Mouse (Mus musculus): ENCODE measurements around the gene Slc22a5. TPM values are rescaled to one million over a fixed set of nuclear protein-coding genes. Genes with fewer than 3 reads are reported as not detected.

Slc22a5 gene
- polyA plus RNA-seq, 1 experiment from 2014 or later, result 2.4 TPM

DNA sequence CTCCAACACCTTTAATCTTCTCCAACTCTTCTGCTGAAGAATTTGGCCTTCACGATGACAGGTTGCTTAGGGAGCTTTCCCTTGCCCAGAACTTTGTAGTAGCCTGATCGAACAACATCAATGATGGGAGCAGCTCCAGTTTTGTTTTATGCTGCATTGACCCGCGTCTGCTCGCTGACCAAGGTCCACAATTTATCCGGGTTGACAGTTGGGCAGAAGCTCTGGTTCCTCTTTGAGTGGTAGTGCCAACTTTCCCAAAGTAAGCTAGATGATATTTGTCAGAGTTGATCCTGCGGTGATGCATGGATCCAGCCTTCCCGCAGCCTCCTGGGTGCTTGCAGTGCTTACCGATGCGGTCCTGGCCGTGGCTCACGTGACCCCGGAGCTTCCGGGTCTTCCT is 11.3 kb upstream of the Slc22a5 start:
- H3K4me1 ChIP-seq, result no peaks in the 10 kb centered on the region
- H3K4me3 ChIP-seq, result no peak overlapping the region
- H3K9me3 ChIP-seq (replicated peaks), result no peaks in the 10 kb centered on the region
- no peaks in the 10 kb centered on the region for H3K36me3 ChIP-seq
- H3K27ac ChIP-seq, result no peak overlapping the region
- ATAC-seq, result no peak
- H3K4me2 ChIP-seq, result no peak overlapping the region
- H3K27me3 ChIP-seq (replicated peaks), result no peaks in the 10 kb centered on the region
- WGBS (ENCODE audit: insufficient replicate concordance), result 78% methylated on average over 14 of the region's 14 CpGs
- no peak overlapping the region for H3K9ac ChIP-seq

DNA sequence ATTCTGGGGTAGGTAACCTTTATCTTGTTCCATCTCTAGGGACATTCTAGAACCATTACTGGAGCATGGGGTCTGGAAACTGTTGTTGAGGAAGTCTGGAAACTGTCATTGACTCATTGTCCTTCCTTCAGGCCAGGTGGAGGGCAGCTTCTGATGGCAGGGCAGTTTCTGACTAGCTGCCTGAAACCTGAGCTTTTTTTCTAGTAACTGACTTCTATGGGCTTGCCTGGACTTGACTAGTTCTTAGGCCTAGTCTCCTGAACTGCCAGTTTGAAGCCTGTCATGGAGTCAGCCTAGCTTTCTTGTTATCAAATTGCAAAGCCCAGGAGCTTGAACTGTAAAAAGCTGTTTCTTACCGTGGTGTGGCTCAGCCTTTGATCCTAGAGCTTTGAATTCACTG is 9.5 kb upstream of the Slc22a5 start:
- Histone ChIP-seq H3K9me3 (replicated peaks) (no peaks in the 10 kb centered on the region), H3K4me1 (no peaks in the 10 kb centered on the region), H3K27ac (no peak overlapping the region), H3K27me3 (replicated peaks) (no peaks in the 10 kb centered on the region), H3K36me3 (no peaks in the 10 kb centered on the region), H3K4me3 (no peak overlapping the region), H3K9ac (no peak overlapping the region), H3K4me2 (no peak overlapping the region)
- no peak for ATAC-seq
- 69% methylated on average over 1 of the region's 1 CpGs for WGBS (ENCODE audit: insufficient replicate concordance)

DNA sequence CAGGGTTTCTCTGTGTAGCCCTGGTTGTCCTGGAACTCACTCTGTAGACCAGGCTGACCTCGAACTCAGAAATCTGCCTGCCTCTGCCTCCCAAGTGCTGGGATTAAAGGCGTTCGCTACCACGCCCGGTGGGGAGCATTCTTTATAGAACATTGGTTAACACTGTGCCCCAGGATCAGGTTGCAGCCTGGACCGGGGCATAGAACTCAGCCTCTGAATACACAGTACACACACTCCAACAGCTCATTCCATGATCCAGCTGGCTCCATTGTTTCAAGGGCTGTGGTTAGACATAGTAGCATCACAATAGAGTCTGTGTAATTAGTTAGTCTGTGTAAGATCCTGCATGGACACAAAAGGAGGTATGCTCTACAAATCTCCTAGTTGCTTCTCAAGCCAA is 8.5 kb upstream of the Slc22a5 start:
- no peak overlapping the region for H3K9ac ChIP-seq

DNA sequence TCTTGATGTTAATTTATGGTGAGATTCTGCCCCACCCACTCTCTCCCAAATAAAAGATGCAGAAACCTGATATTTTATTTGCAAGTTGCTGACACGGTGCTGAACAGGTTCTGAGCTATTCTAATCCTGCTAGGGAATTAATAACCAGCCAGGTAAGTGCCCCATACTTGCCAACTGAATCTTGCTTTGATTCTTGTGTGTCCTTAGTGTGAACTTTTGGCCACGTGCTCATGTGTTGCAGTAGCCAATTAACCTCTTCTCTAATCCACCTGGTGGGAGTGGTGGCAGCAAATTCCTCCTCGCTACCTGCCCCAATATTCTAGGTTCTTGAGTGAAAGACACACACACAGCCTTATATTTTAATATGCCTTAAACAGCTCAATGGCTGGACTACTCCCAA is 7.5 kb upstream of the Slc22a5 start:
- no peak overlapping the region for H3K9ac ChIP-seq
- no peaks in the 10 kb centered on the region for H3K36me3 ChIP-seq
- no peak overlapping the region for H3K27ac ChIP-seq
- WGBS (ENCODE audit: insufficient replicate concordance), result 64% methylated on average over 3 of the region's 3 CpGs
- no peaks in the 10 kb centered on the region for H3K27me3 ChIP-seq (replicated peaks)
- no peak overlapping the region for H3K4me3 ChIP-seq
- no peak for ATAC-seq
- H3K4me2 ChIP-seq, result no peak overlapping the region
- H3K9me3 ChIP-seq (replicated peaks), result no peaks in the 10 kb centered on the region
- no peaks in the 10 kb centered on the region for H3K4me1 ChIP-seq

More for the DNA sequence above, 8.5 kb upstream of the Slc22a5 start:
- no peaks in the 10 kb centered on the region for H3K4me1 ChIP-seq
- no peaks in the 10 kb centered on the region for H3K27me3 ChIP-seq (replicated peaks)
- no peaks in the 10 kb centered on the region for H3K9me3 ChIP-seq (replicated peaks)
- no peak overlapping the region for H3K27ac ChIP-seq
- H3K4me2 ChIP-seq, result no peak overlapping the region
- ATAC-seq, result no peak
- WGBS (ENCODE audit: insufficient replicate concordance), result 65% methylated on average over 6 of the region's 6 CpGs
- H3K36me3 ChIP-seq, result no peaks in the 10 kb centered on the region
- H3K4me3 ChIP-seq, result no peak overlapping the region

DNA sequence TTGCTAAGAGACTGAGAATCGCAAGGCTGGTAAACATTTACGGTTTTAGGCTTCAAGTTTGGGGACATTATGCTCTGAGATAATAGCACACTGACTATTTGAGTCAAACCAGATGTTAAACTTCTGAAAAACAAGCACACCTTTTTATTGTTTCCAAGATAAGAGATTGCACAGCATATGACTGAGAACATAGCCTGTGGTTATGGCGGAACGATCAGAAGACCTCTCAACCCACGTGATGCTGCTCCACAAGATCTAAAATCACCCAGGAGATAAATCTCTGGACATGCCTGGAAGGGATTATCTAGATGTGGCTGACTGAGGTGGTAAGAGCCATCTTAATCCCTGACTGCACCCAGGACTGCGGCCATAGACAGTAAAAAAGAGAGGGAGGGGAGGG is 5.5 kb upstream of the Slc22a5 start:
- no peaks in the 10 kb centered on the region for H3K36me3 ChIP-seq
- no peaks in the 10 kb centered on the region for H3K9me3 ChIP-seq (replicated peaks)
- no peaks in the 10 kb centered on the region for H3K27me3 ChIP-seq (replicated peaks)
- H3K27ac ChIP-seq, result no peak overlapping the region
- H3K4me2 ChIP-seq, result no peak overlapping the region
- no peak overlapping the region for H3K9ac ChIP-seq
- peaks cover 11% of the 10 kb centered on the region for H3K4me1 ChIP-seq
- 71% methylated on average over 6 of the region's 6 CpGs for WGBS (ENCODE audit: insufficient replicate concordance)
- no peak overlapping the region for H3K4me3 ChIP-seq
- no peak for ATAC-seq

DNA sequence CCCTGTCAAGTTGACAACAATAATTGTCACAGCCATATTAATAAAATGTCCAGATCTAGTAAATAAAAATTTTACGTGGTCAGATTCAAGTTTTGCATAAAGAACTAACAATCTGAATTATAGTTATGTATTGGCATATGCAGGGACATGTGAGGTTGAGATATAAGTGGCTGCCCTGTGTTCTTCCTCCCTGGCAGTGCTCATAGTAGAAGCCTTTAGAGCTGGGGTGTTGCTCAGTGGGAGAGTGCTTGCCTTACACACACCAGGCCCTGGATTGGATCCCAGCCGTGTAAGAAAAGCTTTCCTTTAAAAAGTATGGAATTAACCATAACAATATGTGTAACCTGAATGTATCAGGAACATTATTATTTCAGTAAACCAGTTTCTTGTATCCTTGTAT is 2.0 kb upstream of the Slc22a5 start:
- no peaks in the 10 kb centered on the region for H3K27me3 ChIP-seq (replicated peaks)
- no peak overlapping the region for H3K4me3 ChIP-seq
- H3K4me1 ChIP-seq, result peaks cover 38% of the 10 kb centered on the region
- no peaks in the 10 kb centered on the region for H3K9me3 ChIP-seq (replicated peaks)
- ATAC-seq, result no peak
- peak overlapping the region; percentile 54 for H3K4me2 ChIP-seq
- H3K36me3 ChIP-seq, result no peaks in the 10 kb centered on the region
- WGBS (ENCODE audit: insufficient replicate concordance), result 49% methylated on average over 2 of the region's 2 CpGs
- no peak overlapping the region for H3K9ac ChIP-seq
- H3K27ac ChIP-seq, result peak overlapping the region; percentile 72; the same call in 1 of the 2 replicates

DNA sequence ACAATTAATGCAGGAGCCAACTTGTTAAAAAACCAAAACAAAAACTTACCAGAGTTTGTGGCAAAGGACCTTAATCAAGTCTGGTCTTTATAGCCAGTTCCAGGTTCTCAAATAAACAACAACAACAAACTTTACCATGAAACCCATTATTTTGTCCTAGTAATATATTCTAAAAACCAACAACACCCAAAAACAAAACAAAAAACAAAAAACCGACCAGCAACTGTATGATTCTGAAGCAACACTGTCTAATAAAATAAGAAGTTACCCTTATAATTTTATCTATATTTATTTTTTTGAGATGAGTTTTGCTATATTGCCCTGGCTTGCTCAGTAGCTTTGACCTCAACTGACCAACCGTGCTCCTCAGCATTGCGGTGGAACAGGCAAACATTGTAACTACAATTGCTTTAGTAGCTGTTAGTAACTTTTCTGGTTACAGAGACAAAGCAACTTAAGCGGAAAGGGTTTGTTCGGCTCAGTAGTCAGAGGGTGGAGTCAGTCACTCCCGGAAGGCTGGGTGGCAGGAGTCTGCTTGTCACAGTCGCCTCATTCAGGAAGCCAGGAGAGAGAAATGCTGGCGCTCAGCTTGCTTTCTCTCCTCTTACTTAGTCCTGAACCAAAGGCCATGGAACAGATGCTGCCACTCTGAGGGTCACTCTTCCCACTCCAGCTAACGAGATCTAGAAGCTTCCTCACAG is 1.4 kb upstream of the Slc22a5 start:
- Histone ChIP-seq H3K27ac (peak overlapping the region; percentile 72), H3K4me1 (peaks cover 42% of the 10 kb centered on the region), H3K4me3 (peak overlapping the region; percentile 11; the same call in 1 of the 2 replicates), H3K36me3 (no peaks in the 10 kb centered on the region), H3K9ac (peak overlapping the region; percentile 17; the same call in 1 of the 2 replicates), H3K27me3 (replicated peaks) (no peaks in the 10 kb centered on the region), H3K9me3 (replicated peaks) (no peaks in the 10 kb centered on the region), H3K4me2 (peak overlapping the region; percentile 54)
- 21% methylated on average over 9 of the region's 9 CpGs for WGBS (ENCODE audit: insufficient replicate concordance)
- no peak for ATAC-seq

DNA sequence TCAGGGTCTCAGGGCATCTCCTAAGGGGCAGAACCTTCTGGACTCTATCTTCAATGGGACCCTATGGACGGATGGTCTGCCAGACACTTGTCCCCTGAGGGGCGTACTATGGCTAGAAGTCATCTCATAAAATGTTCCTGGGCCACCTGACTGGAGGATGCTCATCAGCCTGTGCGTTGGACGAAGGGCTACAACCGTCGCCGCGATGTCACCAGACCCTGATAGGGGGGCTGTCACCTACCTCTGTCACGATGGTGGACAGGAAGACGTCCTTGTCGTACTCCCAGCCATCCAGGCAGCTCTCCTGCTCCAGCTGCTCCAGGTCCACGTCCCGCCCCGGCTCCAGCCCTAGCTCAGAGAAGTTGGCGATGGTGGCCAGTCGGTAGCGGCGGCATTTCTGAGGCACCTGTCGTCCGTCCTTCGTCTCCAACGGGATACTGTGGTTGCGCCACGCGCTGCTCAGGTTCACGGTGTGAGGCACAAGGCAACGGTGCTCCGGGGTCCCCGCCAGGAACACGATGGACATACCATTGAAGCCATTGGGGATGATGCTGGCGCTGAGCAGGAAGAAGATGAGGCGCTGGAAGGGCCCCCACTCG is 455 bp downstream of the Slc22a5 start:
- Histone ChIP-seq H3K9me3 (replicated peaks) (no peaks in the 10 kb centered on the region), H3K4me3 (peak overlapping the region; percentile 68), H3K9ac (peak overlapping the region; percentile 77), H3K27ac (peak overlapping the region; percentile 61), H3K36me3 (no peaks in the 10 kb centered on the region), H3K27me3 (replicated peaks) (no peaks in the 10 kb centered on the region), H3K4me1 (peaks cover 42% of the 10 kb centered on the region), H3K4me2 (peak overlapping the region; percentile 96)
- ATAC-seq, result no peak
- WGBS (ENCODE audit: insufficient replicate concordance), result 4% methylated on average over 33 of the region's 33 CpGs

DNA sequence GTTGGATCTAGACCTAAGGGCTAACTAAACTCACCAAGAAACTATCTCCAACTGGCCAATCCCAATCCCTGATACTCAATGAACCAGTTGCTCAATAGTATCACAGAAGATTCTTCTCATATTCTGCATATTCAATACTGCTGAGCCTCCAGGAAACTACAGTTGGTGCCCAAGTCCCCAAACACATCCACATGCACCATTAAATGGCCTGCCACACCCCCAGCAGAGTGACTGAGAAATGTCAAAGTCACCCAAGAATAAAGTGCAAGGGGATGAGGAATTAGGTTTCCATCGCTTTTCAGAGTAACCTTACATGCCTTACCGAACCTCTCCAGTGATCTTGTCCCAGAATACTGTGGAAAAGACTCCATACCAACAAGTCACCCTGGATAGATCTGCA is 1.2 kb downstream of the Slc22a5 start:
- Histone ChIP-seq H3K27me3 (replicated peaks) (no peaks in the 10 kb centered on the region), H3K36me3 (no peaks in the 10 kb centered on the region), H3K4me2 (peak overlapping the region; percentile 96), H3K4me3 (peak overlapping the region; percentile 68; the same call in 1 of the 2 replicates), H3K27ac (no peak overlapping the region), H3K4me1 (peaks cover 42% of the 10 kb centered on the region), H3K9ac (no peak overlapping the region), H3K9me3 (replicated peaks) (no peaks in the 10 kb centered on the region)
- ATAC-seq, result no peak
- WGBS (ENCODE audit: insufficient replicate concordance), result 87% methylated on average over 2 of the region's 2 CpGs

DNA sequence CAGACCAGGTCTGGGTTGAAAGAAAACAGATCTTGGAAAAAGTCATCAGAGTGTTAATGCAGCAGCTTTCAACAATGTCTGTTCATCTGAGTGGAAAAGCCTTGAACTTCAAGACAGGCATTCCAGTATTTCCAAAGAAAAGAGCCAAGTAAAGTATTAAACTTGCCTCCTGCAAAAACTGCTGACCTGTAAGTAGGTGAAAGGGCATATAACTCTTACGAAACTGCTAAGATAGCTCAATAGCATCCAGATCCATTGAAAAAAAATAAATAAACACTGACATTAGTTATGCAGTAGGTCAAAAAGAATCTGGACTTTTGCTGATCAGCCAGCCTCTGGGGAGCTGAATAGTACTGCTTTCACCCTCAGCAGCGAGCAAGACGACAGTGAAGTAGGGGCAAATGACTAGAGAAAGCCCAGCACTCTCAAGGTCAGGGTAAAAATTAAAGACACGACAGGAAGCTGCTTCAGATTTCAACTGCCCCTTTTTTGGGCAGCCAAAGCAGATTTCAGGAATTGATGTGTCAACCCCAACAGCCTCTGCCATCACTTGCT is 2.3 kb downstream of the Slc22a5 start:
- no peaks in the 10 kb centered on the region for H3K9me3 ChIP-seq (replicated peaks)
- 60% methylated on average over 4 of the region's 4 CpGs for WGBS (ENCODE audit: insufficient replicate concordance)
- peaks cover 42% of the 10 kb centered on the region for H3K4me1 ChIP-seq
- no peak overlapping the region for H3K4me2 ChIP-seq
- H3K27ac ChIP-seq, result no peak overlapping the region
- H3K4me3 ChIP-seq, result no peak overlapping the region
- no peaks in the 10 kb centered on the region for H3K27me3 ChIP-seq (replicated peaks)
- no peak for ATAC-seq
- no peaks in the 10 kb centered on the region for H3K36me3 ChIP-seq
- H3K9ac ChIP-seq, result no peak overlapping the region

DNA sequence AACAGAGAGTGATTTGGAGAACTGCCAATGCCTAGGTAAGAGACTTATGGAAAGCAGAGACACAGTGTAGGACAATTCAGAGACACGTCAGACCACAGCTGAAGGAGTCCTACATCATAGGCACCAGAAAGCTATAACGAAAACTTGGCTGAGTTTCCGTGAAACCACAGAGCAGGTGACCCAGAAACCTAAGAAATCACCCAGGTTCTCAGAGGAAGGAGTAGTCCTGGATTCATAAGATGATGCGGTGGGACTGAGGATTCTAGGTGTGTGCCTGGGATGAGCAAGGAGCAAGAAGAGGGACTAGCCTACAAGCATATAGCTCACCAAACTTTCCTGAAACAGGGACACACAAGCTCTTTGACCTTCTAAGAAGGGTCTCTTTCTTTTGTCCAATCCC is 3.2 kb downstream of the Slc22a5 start:
- Histone ChIP-seq H3K4me1 (peaks cover 42% of the 10 kb centered on the region), H3K36me3 (no peaks in the 10 kb centered on the region), H3K4me3 (no peak overlapping the region), H3K9me3 (replicated peaks) (no peaks in the 10 kb centered on the region), H3K9ac (no peak overlapping the region), H3K27ac (no peak overlapping the region), H3K4me2 (no peak overlapping the region), H3K27me3 (replicated peaks) (no peaks in the 10 kb centered on the region)
- WGBS (ENCODE audit: insufficient replicate concordance), result 76% methylated on average over 4 of the region's 4 CpGs
- no peak for ATAC-seq

DNA sequence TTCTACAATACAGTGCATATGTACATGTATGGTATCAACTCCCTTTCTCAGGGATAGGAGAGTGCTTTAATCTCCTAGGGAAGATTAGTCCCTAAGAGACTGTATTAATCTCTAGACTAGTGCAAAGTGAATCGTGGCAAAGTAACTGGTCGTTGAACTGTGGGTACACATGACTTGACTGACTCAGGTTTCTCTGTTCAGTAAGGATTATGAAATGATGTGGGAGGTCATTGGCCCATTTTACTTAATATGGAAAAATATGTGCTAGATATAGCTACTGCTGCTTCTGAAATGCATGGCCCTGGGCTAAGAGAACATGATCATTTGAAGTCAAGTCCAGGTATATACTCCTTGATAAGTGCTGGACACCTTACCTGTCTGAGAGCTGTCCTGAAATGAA is 8.2 kb downstream of the Slc22a5 start:
- H3K4me2 ChIP-seq, result no peak overlapping the region
- H3K4me3 ChIP-seq, result no peak overlapping the region
- H3K27me3 ChIP-seq (replicated peaks), result no peaks in the 10 kb centered on the region
- no peak overlapping the region for H3K9ac ChIP-seq
- H3K36me3 ChIP-seq, result no peaks in the 10 kb centered on the region
- H3K27ac ChIP-seq, result no peak overlapping the region
- whole genome bisulfite sequencing (ENCODE audit: insufficient replicate concordance), result 70% methylated on average over 2 of the region's 2 CpGs
- ATAC-seq, result no peak
- 0 out of 2 replicates have a peak, but pooled peaks cover 3% of the 10 kb centered on the region for H3K4me1 ChIP-seq
- no peaks in the 10 kb centered on the region for H3K9me3 ChIP-seq (replicated peaks)

All from liver, embryonic 12.5 days (tissue).